Mouse (Mus musculus) adipocyte (in vitro differentiated cells): ENCODE data around the gene Galk1.

Experiments used
- DNase-seq: peaks from one replicate; pipeline ENCODE4 v3.0.0-alpha.2; 2016; ENCODE audit warnings: low spot score

Galk1 gene

DNA sequence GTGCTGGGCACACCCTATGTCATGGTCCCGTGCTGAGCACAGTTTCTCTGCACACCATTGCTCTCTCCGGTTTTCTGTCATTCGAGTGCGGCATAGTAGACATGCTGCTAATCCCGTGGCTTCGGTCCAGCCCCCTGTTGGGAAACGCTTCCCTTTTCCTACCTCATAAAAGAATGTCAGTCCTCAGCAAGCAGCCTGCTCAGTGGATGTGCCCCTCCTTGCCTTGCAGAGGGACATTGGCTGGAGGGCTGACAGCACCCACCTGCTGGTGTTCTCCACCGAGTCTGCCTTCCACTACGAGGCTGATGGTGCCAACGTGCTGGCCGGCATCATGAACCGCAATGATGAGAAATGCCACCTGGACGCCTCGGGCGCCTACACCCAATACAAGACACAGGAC, 30.0 kb downstream of the Galk1 start:
- DNase-seq = no peak

- DNase-seq = no peak
These were observed 37.0 kb downstream of the Galk1 start for GRCm38 (mm10) chr11:115975544-115975943.

DNA sequence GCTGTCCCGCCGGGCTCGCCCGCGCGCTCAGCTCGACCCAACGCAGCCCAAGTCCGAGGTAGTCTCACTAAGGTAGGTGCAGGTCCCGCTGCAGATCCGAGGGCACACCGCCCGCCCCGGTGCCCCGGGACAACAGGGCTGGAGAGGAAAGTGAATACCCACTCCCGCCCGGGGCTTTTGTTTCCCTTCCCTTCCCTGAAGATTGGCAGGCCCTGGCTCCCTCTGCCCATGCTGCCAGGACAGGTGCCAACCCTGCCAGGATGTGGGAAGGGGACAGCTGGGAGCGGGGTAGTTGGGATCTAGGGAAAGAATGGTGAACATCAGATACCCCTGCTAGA, 37.5 kb downstream of the Galk1 start:
- no peak for DNase-seq

- DNase-seq = no peak
These were observed 38.0 kb downstream of the Galk1 start, which contains the start of gene Itgb4 for GRCm38 (mm10) chr11:115974309-115975082. Gene Itgb4, plus strand, starts transcription at chr11:115974709.

DNA sequence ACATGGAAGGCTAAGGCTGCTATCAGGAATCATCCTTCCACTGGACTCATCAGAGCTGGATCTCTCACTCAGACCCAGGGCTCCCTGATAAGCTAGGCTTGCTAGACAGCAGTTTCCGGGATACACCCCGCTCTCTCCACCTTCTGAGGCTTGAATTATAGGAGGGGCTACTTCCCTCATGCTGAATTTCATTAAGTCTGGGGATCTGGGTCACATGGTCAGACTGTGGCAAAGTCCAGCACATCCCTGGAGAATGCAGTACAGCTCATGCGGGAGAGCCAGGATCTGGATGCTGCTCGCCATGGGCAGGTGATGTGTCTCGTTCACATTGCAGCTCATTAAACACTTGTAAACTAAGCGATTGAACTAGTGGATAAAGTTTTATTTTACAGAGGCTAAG, 41.5 kb downstream of the Galk1 start:
- DNase-seq = no peak

DNA sequence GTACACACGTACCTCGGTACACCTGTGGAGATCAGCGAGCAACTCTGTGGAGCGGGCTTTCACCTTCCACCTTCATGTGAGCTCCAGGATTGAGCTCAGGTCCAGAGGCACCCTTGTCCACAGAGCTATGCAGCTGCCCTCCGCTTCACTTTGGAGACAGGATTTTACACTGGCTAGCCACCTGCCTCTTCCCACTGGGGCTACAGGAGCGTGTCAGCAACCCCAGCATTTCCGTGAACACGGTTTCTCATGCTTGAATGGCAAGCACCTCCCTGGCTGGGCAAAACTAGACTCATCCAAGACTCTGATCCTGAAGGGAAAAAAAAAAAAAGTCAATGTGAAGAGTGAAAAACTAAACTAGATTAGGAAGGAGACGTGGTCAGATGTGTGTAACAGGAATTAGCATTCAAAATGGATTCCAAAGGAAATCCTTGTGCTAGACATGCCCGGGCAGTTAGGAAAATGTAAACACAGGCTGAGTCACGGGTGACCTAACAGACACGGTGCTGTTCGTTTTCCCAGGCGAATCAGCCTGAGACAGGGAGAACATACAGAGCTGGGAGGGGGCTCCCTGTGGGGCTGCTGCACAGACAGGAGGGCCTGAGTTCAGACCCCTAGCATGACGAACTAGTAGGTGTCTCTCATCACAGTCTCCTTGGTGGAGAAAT, 42.4 kb downstream of the Galk1 start:
- no peak for DNase-seq

DNA sequence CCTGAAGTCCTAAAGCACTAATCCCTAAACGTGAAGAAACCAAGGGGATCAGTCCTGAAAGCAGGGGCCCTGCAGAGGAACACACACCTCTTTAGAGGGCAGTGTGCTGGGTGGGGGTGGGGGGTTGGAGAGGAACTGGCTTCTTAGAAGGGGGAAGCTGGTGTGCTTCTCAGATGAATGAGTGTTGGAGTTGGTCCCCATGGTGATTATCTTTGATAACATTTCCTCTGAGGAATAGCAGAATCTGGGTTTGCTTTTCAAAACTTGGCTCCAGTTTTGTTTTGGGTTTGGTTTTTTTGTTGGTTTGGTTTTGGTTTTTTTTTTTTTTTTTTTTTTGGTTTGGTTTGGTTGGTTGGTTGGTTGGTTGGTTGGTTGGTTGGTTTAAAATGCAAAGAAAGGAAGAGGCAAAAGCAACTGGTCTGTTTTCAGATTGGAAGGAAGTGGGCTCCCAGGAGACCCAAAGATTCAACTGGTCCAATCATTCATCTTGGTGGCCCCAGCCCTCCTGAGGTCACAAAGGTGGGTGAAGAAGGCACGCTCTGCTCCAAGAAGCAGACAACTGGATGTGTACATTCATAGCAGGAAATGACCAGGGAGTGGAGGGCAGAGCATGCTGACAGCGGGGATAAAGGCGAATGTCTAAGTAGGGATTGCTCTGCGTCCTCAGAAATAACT, 43.7 kb downstream of the Galk1 start:
- no peak for DNase-seq

GRCm38 (mm10) chr11:115964977-115965604, 47.4 kb downstream of the Galk1 start:
- DNase-seq = no peak

GRCm38 (mm10) chr11:115962651-115963412, 49.7 kb downstream of the Galk1 start:
- no peak for DNase-seq

DNA sequence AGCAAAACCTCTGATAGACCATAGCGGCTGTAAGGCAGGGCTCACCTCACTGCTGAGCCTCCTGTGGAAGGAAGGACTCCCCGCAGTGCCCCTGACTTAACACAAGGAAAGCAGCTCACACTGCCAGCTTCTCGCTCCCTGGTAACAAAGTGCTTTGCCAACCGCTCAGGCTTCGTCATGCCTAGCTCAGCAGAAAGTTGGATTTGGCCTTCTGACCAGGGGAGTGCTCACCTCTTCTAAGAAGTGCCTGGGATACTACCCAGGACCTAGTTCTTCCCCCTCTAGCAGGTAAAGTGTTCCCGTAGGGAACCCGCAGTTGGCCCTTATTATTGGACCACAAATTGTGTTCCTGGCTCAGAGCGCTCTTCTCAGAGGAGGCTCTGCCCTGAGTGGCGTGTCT, 53.5 kb downstream of the Galk1 start:
- no peak for DNase-seq
